Mouse (Mus musculus) small intestine, adult 2 months (tissue): ENCODE measurements around the gene Oscar. TPM values are rescaled to one million over a fixed set of nuclear protein-coding genes. Genes with fewer than 3 reads are reported as not detected.

Source experiments
- H3K27ac ChIP-seq: fragments of 200-500 bp; 2 replicates; pipeline ENCODE4 v1.5.1; 2012; ENCODE audit warnings: low read depth, low read length, control low read depth, inconsistent platforms; ENCODE audit not compliant: insufficient read depth
- H3K27me3 ChIP-seq: fragments of 200-500 bp; 2 replicates; pipeline ENCODE4 v1.6.1; 2012; ENCODE audit warnings: mild to moderate bottlenecking, moderate library complexity, low read length, inconsistent platforms; ENCODE audit not compliant: control insufficient read depth, insufficient read depth
- H3K36me3 ChIP-seq: fragments of 200-500 bp; 2 replicates; pipeline ENCODE4 v1.6.1; 2012; ENCODE audit warnings: mild to moderate bottlenecking, low read length, control low read depth, inconsistent platforms; ENCODE audit not compliant: control insufficient read depth, insufficient read depth
- H3K4me1 ChIP-seq: fragments of 200-500 bp; 2 replicates; pipeline ENCODE4 v1.6.1; 2012; ENCODE audit warnings: low read length, inconsistent platforms, mixed read lengths; ENCODE audit not compliant: control insufficient read depth, insufficient read depth, insufficient read length
- H3K4me3 ChIP-seq: fragments of 200-500 bp; 2 replicates; pipeline ENCODE4 v1.5.1; 2012; ENCODE audit warnings: low read depth, mild to moderate bottlenecking, control low read depth, inconsistent platforms, low read length, moderate library complexity
- CTCF ChIP-seq: fragments of 200-500 bp; IDR thresholded peaks from 2 replicates; pipeline ENCODE4 v1.5.1; 2012; ENCODE audit warnings: low read depth, mild to moderate bottlenecking, control low read depth, inconsistent platforms, low read length, moderate library complexity, mixed read lengths; ENCODE audit not compliant: insufficient replicate concordance, insufficient read length; ENCODE audit errors: extremely low read depth
- POLR2A ChIP-seq: fragments of 200-500 bp; IDR thresholded peaks from 2 replicates; pipeline ENCODE4 v1.6.1; 2012; ENCODE audit warnings: low read depth, mild to moderate bottlenecking, control low read depth, inconsistent platforms, low read length, moderate library complexity
- WGBS: fragments of 180-500 bp; shearing (Covaris S2); methylation state at CpG from one replicate; pipeline ENCODE4 v1.1.7; 2018; 5-methylcytosine and 5-hydroxymethylcytosine counted together
- polyA plus RNA-seq: library from polyadenylated mRNA; depleted of rRNA; stranded (reverse); fragments of >200 nt; gene quantifications from 2 replicates; pipeline ENCODE4 v1.2.3, GENCODE M21; 2012; rRNA removed

The Oscar gene
- polyA plus RNA-seq, result 0.10 TPM in 1 of 2 replicates, not detected in the other

DNA sequence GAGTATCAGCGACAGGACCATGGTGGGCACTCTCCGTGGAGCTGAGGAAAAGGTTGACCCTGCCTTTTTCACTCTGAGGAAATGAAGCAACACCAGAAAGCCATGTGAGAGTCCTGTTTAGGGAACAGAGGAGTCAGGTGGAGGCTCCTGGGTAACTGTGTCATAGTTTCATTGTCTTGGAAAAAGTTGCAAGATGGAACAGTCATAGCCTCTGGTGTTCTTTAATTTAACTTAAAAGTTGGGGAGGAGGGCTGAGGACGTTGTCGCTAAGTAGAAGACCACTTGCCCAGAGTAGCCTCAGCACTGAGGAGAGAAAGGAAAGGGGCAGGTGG is at the start of gene Oscar:
Oscar (minus strand) TSS at position 101 of the 332 bp plus-strand sequence.
- H3K4me3 ChIP-seq, result no peak within 1 kb of the TSS
- H3K36me3 ChIP-seq, result peaks cover 13% of the 10 kb centered on the region; the same call in 1 of the 2 replicates
- H3K27ac ChIP-seq, result no peak within 1 kb of the TSS
- TF ChIP-seq CTCF (no peak), POLR2A (no peak)
- peaks cover 2% of the 10 kb centered on the region; the same call in 1 of the 2 replicates for H3K4me1 ChIP-seq
- 81% methylated on average over 4 of the region's 4 CpGs for WGBS
- no peaks in the 10 kb centered on the region for H3K27me3 ChIP-seq

DNA sequence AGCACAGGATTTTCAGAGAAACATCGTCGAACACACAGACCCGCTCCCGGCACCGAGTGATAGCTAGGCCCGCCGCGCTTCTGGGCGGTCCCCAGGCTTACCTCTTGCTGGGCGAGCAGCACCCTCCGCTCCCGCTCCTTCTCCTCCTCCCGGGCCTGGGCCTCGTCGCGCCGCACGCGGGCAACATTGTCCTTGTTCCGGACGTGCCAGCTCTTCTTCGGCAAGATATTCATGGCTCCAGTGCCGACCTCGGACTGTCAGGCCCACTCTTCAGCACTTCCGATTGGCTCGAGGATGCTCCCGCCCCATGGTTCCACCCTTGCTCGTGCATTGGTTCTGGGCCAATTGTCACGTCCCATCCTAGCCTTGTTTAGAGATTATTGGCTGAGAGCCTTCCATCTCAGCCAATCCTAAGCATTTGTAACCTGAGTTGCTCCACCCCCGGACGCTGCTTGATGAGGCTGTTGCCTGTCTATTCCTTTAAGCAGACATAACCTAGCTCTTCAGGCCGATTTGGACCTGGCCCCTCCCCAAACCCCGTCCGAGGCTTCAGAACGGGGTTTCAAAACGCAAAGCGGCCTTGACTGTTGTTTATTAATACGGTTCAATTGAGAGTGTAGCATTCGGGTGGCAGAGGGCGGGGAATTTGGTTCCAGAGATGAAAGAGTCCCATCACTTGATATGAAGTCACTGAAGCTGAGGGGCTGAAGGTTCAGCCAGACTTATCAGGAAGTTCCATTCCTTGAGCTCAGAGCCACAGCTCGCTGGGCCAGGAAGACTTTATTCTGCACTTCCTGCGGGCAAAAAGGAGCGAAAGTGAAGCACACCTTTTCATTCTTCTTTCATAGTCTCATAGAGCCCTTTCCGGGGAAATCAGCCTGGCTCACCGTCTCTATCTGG is 49.5 kb upstream of the Oscar start, which contains the start of gene Leng1:
Leng1 (minus strand) TSS at position 626 of the 900 bp plus-strand sequence.
- TF ChIP-seq CTCF (no peak), POLR2A (peak; percentile 74)
- 2% methylated on average over 45 of the region's 45 CpGs for WGBS

DNA sequence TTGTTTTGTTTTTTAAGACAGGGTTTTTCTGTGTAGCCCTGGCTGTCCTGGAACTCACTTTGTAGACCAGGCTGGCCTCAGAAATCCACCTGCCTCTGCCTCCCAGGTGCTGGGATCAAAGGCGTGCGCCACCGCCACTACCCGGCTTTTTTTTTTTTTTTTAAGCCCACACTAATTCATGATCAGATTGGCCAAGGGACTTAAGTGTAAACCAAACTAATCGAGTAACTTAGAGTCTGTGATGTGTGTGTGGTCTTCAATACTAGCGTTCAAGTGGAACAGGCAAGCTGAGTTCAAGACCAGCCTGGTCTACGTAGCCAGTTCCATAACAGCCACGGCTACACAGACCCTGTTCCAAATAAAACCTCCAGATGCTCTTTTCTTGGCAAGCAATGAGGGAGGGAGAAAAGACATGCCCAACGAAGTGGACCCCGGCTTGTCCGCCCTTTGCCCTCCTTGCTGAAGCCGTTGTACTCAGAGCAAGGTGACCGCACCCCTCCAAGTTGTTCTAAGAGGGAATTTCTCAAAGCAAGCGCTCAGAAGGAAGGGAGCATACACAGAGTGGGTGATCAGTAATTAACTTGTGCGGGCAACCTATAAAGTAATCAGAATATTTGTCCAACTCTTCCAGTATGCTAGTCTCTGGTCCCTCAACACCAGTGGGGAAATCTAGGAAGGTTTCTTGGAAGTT is 48.7 kb upstream of the Oscar start:
- WGBS, result 12% methylated on average over 15 of the region's 15 CpGs
- H3K27me3 ChIP-seq, result no peaks in the 10 kb centered on the region
- peak overlapping the region; percentile 55 for H3K27ac ChIP-seq

More for the DNA sequence above, 49.5 kb upstream of the Oscar start, which contains the start of gene Leng1:
- Histone ChIP-seq H3K4me3 (peak within 1 kb of the TSS; percentile 76), H3K27ac (peak within 1 kb of the TSS; percentile 78), H3K4me1 (peaks cover 14% of the 10 kb centered on the region), H3K36me3 (peaks cover 29% of the 10 kb centered on the region), H3K27me3 (no peaks in the 10 kb centered on the region)

DNA sequence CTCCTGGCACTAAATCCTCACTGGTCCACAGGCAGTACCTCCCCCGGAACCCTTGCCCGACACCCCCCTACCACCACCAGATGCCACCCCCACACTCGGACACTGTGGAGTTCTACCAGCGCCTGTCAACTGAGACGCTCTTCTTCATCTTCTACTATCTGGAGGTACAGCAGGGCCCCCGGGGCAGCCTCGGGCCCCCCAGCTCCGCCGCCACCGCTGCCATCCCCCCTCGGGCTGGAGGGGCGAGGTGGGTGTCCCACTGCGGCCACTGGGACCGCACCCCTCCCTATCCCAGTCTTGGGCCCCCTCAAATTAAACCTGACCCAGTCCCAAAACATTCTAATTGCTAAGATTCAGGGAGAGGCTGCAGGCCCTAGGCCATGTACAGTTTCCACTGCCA is 42.6 kb upstream of the Oscar start:
- Histone ChIP-seq H3K27ac (no peak overlapping the region), H3K36me3 (peaks cover 93% of the 10 kb centered on the region), H3K4me1 (peaks cover under 1% of the 10 kb centered on the region; the same call in 1 of the 2 replicates), H3K27me3 (no peaks in the 10 kb centered on the region), H3K4me3 (no peak overlapping the region)
- WGBS, result 94% methylated on average over 14 of the region's 14 CpGs
- TF ChIP-seq POLR2A (no peak), CTCF (no peak)

More for the DNA sequence above, 48.7 kb upstream of the Oscar start:
- peaks cover 14% of the 10 kb centered on the region for H3K4me1 ChIP-seq
- TF ChIP-seq CTCF (no peak), POLR2A (no peak)
- peaks cover 37% of the 10 kb centered on the region for H3K36me3 ChIP-seq
- H3K4me3 ChIP-seq, result peak overlapping the region; percentile 76

DNA sequence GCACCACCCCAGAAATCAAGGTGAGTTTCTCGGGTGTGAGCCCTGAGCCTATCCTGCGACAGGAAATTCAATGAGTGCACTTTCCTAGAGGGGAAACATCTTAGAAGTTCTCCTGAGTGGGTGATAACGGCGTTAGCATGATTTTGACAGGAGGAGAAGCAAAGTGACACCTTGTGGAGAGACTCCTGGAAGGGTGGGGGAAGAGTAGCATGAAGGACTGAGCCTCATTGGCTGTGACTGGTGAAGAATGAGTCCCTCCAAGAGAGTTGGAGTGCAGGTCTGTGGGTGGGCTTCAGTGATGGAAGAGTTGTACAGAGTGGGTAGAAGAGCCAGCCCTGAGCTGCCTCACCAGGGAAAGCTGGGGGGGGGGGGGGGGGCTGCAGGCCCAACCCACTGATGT is 41.0 kb upstream of the Oscar start:
- Histone ChIP-seq H3K4me3 (no peak overlapping the region), H3K27me3 (no peaks in the 10 kb centered on the region)
- WGBS, result 88% methylated on average over 4 of the region's 4 CpGs

DNA sequence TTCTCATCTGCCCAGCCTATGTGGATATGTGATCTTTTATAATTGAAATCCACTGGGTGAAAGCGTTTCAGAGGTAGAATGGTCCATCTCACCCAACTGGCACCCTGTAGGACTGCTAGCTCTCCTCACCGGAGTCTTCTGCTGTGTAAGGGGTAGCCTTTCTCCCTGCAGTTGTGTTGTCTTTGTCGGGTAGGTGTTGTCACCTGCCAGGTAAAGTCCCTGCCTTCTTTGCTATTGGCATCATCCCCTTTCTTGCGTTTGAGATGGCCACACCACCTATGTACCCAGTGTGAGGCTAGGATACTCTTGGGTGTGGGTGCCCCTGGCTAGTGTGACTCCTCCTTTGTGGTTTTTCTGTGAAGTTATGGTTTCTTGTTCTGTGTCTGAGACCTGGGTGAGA is 30.7 kb upstream of the Oscar start:
- Histone ChIP-seq H3K27me3 (no peaks in the 10 kb centered on the region), H3K4me3 (peak overlapping the region; percentile 96), H3K27ac (no peak overlapping the region), H3K4me1 (peaks cover 10% of the 10 kb centered on the region; the same call in 1 of the 2 replicates), H3K36me3 (peaks cover 11% of the 10 kb centered on the region)
- 22% methylated on average over 4 of the region's 4 CpGs for WGBS
- TF ChIP-seq CTCF, result no peak
- no peak for TF ChIP-seq POLR2A

More for the DNA sequence above, 41.0 kb upstream of the Oscar start:
- Histone ChIP-seq H3K4me1 (no peaks in the 10 kb centered on the region), H3K36me3 (peaks cover 94% of the 10 kb centered on the region), H3K27ac (no peak overlapping the region)
- no peak for TF ChIP-seq CTCF
- no peak for TF ChIP-seq POLR2A

DNA sequence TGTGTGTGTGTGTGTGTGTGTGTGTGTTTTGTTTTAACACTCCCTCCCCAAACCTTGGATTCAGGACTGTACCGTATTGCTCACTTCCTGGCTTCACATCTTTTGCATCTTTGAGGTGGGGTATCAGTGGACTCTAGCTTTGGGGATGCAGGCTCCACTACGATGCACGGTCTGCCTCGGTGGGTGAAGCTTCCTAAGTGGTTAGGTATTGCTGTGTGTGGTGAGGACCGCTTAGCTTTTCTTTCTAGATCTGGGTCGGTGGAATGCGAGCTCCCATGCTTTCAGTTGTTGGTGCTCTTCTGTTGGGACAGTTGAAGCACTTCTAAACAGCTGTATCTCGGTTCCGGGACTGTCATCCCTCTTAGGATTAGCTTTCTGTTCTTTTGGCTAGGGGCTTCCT is 30.2 kb upstream of the Oscar start:
- Histone ChIP-seq H3K4me1 (peaks cover 10% of the 10 kb centered on the region; the same call in 1 of the 2 replicates), H3K36me3 (peaks cover 9% of the 10 kb centered on the region), H3K27ac (peak overlapping the region; percentile 91; the same call in 1 of the 2 replicates), H3K27me3 (no peaks in the 10 kb centered on the region), H3K4me3 (peak overlapping the region; percentile 96)
- TF ChIP-seq POLR2A (no peak), CTCF (no peak)
- 2% methylated on average over 9 of the region's 9 CpGs for WGBS
